Mouse (Mus musculus) lung, postnatal 25 days (tissue): ENCODE data around the gene Adamts18.

Experiments used
- DNase-seq: peaks from one replicate; pipeline ENCODE4 v3.0.0; 2022; ENCODE audit warnings: low spot score

Gene Adamts18

DNA sequence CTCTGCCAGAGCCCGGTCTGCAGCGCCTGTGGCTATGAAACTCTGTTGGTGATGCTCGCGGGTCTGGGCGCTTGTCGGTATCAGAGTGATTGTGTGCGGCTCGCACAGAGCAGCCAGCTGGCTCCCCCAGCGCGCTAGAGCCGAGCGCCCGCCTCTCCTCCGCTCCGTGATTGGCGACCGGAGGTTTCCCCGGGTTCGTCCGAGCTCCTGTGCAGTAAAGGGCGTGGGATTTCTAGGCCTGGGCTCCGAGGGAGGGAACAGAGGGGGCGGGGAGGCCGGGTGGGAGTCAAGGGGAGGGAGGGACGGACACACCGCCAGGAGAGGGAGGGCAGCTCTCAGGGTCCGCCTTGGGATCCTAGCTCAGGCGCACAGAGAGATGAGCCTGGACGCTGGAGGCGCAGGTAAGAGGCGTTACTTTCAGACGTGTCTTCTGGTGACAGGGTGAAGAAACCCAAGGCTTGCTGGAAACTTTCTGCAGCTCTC is at the start of gene Adamts18:
TSS of gene Adamts18 (minus strand) at position 86 of the 483 bp plus-strand sequence.
- DNase-seq: no peak

DNA sequence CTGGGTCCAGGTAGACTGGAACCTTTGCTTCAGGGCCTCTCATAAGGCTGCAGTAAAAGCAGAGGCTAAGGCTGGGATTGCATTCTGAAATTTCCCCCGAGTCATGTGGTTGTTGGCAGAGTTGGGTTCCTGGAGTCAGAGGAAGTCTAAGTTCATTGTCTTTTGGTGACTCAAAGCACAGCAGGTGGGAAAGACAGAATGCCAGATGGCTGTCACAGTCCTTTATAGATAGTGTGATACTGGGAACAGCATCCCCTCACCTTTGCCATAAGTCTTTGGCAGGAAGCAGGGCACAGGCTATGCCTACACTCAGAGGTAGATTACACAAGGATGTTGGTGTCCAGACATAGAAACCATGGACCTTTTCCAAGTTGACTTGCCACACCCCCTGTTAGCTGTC is 47.9 kb upstream of the Adamts18 start:
- no peak for DNase-seq

GRCm38 (mm10) chr8:113891376-113891775 is 42.8 kb upstream of the Adamts18 start:
- DNase-seq: no peak

DNA sequence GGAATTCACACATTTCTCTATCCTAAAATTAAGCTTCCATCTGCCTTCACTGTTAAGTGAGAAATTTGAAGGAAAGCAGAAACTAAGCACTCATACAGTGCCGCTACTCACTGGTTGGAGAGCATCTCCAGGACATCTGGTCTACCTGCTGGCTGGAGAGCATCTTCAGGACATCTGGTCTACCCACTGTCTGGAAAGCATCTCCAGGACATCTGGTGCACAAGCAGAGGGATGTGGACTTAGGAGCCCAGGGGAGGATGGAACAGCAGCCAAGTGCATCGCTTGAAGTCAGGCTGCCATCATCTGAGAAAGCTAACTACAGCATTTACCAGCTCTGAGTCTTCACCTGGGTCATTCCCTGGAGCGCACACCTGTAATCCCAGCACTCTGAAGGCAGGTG is 38.0 kb upstream of the Adamts18 start:
- no peak for DNase-seq

- DNase-seq: no peak
Measured at GRCm38 (mm10) chr8:113885101-113885500, 36.6 kb upstream of the Adamts18 start.

DNA sequence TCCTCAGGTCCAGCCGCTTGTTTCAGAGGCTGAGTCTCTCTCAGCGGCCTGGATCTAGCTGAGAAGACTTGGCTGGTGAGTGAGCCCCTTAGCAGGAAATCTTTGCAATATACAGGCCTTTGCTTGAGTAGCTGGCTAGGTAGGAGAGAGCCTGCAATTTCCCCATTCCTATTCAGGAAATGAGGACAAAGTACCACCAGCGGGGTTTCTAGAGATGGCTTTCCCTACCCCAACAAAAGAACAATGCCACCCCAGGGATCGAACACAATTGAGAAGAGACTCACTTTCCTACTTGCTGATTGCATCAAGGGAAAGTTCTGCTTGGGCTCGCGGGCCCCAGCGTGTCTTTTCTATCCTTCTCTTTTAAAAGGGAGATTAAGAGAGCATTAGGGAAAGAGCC is 35.5 kb upstream of the Adamts18 start:
- DNase-seq: no peak

DNA sequence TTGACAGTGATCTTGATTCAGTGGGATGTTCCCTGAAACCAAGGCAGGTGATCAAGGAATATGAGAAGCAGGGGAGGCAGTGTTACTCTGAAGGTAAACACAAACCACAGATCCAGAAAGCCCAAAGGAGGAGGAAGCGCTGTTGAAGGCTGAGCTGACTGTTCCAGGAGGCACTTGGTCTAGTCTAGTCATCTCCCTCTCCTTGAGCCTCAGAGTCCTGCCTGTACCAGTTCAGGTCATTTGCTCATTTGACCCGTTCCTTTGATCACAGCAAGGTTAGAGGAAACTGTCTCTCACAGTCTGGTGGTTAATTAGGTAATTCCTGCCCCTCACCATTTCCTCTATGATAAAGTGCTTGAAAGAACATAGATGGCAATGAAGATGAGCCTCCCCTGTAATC is 34.0 kb upstream of the Adamts18 start:
- no peak for DNase-seq

GRCm38 (mm10) chr8:113878411-113879006 is 30.0 kb upstream of the Adamts18 start:
- no peak for DNase-seq

DNA sequence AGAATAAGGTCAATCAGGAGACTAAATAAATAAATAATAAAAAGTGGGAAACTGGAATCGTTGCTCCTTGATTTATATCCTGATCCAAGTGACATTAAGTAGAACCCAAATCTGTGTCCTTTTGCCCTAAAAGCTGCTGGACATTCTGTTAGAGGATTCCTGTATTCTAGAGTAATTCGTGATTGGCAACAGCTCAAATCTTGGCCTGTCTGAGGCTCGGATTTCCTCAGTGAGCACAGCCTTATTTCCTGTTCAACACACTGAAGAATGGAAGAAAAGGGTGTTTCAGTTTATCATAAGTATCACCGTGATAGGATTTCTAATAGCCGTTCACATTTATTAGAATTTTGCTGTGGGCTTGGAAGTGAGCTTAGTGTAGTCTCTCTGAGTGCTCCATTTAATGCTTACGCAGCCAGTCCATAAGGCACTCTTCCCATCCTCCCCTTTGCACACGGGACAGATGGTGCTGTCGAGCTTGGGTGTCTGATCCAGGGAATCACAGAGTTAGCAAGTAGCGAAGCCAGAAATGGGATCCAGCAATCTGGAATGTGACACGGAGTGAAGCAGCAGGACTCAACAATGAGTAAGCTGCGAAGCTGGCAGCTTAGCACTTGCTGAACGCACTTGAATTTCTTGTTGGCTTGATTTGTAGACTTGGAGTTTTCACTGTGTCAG is 25.0 kb upstream of the Adamts18 start:
- DNase-seq: no peak

- DNase-seq: no peak
Measured at GRCm38 (mm10) chr8:113872436-113872835, 23.9 kb upstream of the Adamts18 start.

DNA sequence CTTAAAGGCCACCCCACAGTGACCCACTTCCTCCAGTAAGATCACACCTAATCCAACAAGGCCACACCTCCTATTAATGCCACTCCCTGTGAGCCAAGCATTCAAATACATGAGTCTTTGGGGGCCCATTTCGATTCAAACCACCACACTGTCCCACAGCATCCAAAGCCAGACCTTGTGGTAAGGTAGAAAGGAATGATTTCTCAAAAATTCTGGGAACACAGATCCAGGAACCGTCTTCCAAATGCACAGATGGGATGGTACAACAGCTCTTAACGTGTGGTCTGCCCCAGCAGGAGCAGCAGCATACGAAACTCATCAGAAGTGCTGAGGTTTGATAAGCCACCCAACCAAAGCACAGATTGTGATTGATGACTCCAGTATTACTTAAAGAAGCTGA is 18.0 kb upstream of the Adamts18 start:
- DNase-seq: no peak

DNA sequence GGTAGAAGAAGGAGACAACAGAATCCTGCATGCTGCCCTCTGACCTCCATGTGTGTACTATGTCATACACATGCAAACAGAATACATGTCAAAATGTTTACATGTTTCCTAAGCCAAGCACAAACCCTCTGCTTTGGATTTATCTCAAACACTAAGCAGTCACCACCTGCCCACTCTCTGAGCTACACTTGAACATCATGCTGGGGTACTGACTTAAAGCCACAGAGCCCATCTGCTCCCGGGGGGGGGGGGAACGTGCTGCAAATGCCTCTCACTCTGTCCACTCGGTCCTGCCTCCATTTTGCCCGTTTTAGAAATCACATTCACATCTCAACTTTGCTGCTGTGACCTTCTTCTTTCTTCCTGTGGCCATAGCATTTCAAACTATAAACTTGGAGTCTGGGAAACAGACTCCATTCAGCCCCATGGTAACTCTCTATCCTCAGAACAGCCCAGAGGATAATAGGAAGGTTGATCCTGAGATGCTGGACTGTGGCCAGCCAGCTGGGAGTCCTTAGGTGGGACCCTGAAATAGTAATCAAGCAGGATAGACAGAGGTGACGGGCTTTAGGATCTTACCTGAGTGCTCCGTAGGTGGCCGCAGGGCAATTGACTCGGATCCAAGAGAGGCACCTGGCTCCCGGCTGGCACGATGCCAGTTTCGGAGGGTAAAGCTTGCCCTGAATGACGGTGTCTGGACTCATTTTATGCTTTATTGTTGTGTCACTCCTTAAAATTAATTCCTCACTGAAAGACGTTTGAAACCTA is 17.0 kb upstream of the Adamts18 start:
- DNase-seq: no peak

DNA sequence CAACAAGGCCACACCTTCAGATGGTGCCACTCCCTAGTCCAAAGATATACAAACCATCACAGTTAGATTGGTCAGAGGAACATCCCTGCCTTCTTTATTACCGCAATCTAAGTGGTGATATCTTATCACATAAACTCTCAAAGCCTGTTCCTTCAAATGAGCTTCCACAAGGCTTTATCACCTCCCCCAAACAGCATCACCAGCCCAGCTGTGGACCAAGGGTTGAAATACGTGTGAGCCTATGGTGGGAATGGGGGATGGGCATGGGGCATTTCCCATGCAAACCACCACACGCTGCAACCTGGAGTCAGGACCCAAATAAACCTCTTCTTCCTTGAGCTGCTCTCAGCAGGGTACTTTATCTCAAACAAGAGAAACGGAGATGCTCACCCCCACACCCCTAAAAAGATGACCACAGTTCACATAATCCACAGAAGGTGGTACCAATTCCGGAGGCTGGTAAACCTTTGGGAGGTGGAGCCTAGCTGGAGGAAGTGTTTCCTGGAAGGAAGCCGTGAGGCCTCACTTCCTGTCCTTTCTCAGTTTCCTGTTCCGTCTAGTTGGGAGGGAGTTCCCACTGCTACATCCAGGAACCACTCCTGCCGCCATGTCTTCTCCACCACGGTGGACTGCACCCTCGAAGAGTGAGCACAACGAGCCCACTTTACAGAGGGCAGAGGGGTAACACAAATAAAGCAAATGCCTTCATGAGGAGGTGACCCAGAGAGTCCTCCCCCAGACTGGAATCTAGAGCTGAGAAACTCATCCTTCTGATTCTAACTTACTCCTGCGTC is 11.5 kb upstream of the Adamts18 start:
- no peak for DNase-seq

GRCm38 (mm10) chr8:113858801-113859200 is 10.3 kb upstream of the Adamts18 start:
- DNase-seq: no peak

GRCm38 (mm10) chr8:113854622-113855293 is 6.2 kb upstream of the Adamts18 start:
- no peak for DNase-seq

DNA sequence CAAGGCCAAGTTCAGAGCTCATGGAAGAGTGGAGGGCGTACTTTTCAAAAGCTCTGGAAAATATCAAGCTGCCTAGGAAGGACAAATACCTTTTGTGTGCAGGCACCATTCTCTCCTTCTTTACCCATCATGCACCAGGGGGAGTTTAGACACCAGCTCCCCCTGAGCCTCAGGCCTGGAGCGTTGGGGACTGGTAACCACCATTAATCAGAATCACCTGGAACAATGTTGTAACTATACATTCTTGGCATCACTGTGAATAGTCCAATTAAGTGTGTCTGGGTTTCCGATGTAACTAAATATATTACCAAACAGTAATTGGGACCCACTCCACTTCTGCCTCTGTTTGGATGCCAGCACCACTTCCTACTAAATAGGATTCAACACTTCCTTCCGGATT is 5.2 kb upstream of the Adamts18 start:
- no peak for DNase-seq

GRCm38 (mm10) chr8:113851655-113852054 is 3.1 kb upstream of the Adamts18 start:
- no peak for DNase-seq

DNA sequence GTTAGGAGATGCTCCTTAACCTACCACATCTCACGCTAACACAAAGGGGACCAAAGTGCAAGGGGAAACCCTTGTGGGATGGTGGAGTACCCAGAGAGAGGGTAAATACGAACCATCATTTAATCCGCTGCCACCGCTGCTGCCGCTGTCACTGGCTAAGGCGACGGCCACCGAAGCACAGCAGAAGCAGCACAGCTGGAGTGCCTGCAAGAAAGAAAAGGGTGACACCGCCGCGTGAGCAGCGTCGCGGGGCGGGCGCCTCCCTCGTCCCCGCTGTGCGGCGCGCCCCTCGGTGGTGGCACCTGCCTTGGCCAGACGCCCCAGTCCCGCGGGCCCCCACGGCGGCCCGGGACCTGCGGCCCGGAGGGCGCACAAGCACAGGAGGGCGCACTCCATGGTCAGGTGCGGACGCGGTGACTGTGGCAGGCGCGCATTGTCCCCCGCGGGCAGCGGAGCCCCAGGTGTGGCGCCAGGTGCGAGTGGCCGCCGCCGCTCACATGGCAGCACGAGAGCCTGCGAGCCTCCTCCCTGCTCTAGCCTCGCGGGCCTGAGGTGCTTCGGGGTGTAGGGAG is 371 bp downstream of the Adamts18 start:
- DNase-seq: no peak

GRCm38 (mm10) chr8:113847606-113848080 is 895 bp downstream of the Adamts18 start:
- no peak for DNase-seq

GRCm38 (mm10) chr8:113846669-113847068 is 1.9 kb downstream of the Adamts18 start:
- DNase-seq: no peak

DNA sequence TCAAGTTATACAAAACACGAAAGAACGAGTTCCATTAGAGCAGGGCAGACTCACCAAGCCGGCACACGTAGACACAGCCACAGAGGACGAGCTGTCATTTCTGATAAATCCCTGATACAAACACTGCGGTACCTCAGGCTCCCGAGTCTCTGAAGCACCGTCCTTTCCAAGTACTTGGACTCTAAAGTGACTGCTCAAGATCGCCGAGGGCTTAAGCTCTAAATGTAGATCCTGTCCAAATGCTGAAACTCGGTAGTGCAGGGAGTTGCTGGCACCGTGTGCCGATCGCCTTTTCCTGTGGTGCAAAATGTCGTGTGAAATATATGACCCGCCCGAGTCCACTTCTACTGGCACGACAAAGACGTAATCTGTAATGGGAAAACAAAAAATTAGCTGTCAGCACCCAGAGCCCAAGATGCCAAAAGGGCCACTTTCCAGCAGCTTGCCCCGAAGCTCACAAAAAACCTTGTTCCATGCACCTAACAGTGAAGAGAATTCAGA is 3.7 kb downstream of the Adamts18 start:
- no peak for DNase-seq
